Mouse (Mus musculus): ENCODE results near the gene Gm18596.
"Not testable (repeated sequence)": the region's sequence is repeated elsewhere in the genome, so short reads cannot be mapped to it uniquely, and the experiment has no call there.

Gene Gm18596

DNA sequence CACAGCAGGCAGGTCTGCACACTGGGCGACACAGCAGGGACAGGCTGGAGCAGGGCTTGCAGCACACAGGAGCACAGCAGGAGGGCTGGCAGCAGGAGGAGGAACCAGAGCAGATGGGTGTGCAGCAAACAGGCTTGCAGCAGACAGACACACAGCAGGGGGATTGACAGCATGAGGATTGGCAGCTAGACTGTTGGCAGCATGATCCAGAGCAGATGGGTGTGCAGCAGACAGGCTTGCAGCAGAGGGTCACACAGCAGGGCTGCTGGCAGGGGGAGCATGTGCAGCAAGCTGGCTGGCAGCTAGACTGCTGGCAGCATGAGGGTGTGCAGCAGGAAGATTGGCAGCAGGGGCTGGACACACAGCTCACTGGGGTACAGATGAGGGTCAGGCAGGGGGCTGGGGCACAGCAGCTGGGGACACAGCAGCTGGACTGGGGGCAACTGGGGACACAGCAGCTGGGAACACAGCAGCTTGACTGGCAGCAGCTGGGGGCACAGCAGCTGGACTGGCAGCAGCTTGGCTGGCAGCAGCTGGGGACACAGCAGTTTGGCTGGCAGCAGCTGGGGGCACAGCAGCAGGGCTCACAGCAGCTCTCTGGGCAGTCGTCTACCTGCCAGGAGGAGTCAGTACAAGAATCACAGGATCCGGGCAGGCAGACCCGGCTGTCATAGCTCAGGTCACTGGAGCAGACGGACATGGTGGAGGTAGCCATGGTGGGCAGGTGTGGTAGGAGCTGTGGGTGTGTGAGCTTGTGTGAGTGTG, at the start of gene Gm18596:
Gm18596 (minus strand) TSS at position 715 of the 765 bp plus-strand sequence.
- peak in 1 of 2 experiments; percentile 8 for DNase-seq

DNA sequence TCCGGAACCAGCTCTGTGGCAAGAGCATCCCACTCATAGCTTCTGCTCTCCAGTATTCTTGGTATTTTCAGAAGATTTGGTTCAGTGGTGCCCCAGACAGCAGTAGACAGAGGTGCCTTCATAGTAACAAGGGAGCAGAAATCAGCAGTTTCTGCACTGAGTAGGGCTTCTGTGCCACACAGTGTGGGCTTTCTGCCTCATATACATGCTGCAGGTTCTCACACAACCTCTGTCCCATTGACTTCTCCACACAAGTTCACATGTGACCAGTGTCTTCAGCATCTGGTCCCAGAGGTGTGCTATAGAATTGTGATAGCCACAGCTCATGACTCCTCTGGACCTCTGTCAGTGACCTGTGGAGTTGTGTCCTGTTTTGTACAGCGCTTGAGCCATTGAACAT, 46.2 kb upstream of the Gm18596 start:
- DNase-seq: no peak

DNA sequence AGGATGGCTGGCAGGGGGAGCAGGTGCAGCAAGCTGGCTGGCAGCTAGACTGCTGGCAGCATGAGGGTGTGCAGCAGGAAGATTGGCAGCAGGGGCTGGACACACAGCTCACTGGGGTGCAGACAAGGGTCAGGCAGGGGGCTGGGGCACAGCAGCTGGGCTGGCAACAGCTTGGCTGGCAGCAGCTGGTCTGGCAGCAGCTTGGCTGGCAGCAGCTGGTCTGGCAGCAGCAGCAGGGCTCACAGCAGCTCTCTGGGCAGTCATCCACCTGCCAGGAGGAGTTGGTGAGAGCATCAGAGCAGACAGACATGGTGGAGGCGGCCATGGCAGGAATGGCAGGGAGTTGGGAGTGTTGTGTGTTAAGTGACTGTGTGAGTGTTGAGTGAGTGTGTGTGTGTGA, 45.4 kb upstream of the Gm18596 start, which contains the start of gene Gm7137:
Gm7137 (minus strand) TSS at position 325 of the 400 bp plus-strand sequence.
- not testable (repeated sequence) for DNase-seq

DNA sequence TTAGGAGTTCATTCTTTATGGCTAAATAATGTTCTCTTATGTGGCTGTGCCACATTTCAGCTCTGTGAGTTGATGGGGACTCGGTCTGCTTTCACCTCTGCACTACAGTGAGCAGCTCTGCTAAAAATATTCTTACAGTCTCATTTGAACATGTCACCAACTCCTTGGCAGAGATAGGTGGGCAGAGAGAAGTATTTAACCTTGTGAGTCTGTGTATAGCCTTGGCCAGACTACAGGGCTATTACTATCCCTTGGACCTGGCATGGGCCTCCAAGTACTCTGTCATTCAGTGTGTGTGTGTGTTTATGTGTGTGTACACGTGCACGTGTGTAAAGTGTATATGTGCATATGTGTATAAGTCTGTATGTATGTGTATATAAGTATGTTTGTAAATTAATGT, 41.0 kb upstream of the Gm18596 start:
- DNase-seq: not testable (repeated sequence)

DNA sequence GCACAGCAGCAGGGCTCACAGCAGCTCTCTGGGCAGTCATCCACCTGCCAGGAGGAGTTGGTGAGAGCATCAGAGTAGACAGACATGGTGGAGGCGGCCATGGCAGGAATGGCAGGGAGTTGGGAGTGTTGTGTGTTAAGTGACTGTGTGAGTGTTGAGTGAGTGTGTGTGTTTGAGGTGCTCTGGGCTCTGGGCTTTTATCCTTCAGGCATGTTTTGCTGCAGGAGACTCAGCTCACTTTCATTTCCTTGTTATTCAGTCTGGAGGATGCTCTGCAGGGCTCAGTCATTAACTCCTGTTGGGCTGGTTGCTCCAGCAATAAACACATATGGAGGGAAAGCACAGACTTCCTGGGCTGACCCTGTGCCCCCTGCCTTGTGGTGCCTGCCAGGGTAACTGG, 40.0 kb upstream of the Gm18596 start, which contains the start of gene Gm3250:
Gm3250 (minus strand) TSS at position 101 of the 400 bp plus-strand sequence.
- not testable (repeated sequence) for DNase-seq

DNA sequence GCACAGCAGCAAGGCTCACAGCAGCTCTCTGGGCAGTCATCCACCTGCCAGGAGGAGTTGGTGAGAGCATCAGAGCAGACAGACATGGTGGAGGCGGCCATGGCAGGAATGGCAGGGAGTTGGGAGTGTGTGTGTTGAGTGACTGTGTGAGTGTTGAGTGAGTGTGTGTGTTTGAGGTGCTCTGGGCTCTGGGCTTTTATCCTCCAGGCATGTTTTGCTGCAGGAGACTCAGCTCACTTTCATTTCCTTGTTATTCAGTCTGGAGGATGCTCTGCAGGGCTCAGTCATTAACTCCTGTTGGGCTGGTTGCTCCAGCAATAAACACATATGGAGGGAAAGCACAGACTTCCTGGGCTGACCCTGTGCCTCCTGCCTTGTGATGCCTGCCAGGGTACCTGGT, 34.4 kb upstream of the Gm18596 start, which contains the start of gene Gm7138:
Gm7138 (minus strand) TSS at position 101 of the 400 bp plus-strand sequence.
- DNase-seq: not testable (repeated sequence)

DNA sequence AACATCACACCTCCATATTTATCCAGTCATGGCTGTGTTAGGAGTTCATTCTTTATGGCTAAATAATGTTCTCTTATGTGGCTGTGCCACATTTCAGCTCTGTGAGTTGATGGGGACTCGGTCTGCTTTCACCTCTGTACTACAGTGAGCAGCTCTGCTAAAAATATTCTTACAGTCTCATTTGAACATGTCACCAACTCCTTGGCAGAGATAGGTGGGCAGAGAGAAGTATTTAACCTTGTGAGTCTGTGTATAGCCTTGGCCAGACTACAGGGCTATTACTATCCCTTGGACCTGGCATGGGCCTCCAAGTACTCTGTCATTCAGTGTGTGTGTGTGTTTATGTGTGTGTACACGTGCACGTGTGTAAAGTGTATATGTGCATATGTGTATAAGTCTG, 29.7 kb upstream of the Gm18596 start:
- not testable (repeated sequence) for DNase-seq

DNA sequence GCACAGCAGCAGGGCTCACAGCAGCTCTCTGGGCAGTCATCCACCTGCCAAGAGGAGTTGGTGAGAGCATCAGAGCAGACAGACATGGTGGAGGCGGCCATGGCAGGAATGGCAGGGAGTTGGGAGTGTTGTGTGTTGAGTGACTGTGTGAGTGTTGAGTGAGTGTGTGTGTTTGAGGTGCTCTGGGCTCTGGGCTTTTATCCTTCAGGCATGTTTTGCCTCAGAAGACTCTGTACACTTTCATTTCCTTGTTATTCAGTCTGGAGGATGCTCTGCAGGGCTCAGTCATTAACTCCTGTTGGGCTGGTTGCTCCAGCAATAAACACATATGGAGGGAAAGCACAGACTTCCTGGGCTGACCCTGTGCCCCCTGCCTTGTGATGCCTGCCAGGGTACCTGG, 28.8 kb upstream of the Gm18596 start, which contains the start of gene Gm3238:
Gm3238 (minus strand) TSS at position 101 of the 400 bp plus-strand sequence.
- not testable (repeated sequence) for DNase-seq

DNA sequence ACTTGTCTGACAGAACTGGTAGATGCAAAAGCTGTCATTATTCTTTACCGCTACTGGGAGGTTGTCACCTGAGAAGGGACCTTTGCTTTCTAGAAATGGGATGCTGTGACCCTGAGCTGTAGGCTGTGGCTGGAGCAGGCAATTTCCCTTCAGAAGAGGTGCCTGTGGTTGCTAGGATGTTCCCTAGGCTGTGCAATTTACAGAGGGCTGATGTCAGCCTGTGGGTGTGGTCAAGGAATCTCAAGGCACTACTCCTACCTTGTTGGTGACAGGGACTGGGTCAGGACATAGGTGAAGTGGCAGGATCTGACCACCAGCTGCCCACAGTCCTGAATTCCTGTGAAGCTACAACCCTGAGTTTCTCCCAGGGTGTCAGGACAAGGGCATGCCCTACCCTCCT, 27.3 kb upstream of the Gm18596 start:
- no peak for DNase-seq

DNA sequence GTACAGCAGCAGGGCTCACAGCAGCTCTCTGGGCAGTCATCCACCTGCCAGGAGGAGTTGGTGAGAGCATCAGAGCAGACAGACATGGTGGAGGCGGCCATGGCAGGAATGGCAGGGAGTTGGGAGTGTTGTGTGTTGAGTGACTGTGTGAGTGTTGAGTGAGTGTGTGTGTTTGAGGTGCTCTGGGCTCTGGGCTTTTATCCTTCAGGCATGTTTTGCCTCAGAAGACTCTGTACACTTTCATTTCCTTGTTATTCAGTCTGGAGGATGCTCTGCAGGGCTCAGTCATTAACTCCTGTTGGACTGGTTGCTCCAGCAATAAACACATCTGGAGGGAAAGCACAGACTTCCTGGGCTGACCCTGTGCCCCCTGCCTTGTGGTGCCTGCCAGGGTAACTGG, 17.1 kb upstream of the Gm18596 start, which contains the start of gene Gm3233:
Gm3233 (minus strand) TSS at position 101 of the 400 bp plus-strand sequence.
- DNase-seq: not testable (repeated sequence)

DNA sequence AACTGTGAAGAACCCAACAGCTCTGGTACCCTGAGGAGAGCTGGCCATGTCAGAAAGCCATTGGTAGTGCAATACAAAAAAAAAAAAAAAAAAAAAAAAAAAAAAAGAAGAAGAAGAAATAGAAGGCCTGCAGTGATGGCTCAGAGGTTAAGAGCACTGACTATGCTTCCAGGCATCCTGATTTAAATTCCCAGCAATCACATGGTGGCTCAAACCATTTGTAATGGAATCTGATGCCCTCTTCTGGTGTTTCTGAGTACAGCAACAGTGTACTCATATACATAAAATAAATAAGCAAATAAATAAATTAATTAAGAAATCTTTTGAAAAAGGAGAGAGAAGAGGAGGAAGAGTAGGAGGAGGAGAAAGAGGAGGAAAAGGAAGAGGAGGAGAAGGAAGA, 11.0 kb upstream of the Gm18596 start:
- no peak for DNase-seq

DNA sequence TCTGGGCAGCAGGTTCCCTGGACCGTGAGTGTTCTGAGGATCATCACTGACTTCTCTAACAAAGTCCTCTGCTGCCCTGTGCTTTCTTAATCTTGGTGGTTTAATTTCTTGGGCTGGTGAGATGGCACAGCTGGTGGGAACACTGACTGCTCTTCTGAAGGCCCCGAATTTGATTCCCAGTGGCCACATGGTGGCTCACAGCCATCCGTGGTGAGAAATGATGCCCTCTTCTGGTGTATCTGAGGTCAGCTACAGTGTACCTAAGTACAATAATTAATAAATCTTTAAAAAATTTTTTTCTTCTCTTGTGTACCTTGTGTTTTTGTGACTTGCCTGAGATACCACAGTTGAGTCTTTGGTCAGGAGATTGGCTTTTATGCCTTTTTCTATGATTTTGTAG, 9.9 kb upstream of the Gm18596 start:
- not testable (repeated sequence) for DNase-seq

DNA sequence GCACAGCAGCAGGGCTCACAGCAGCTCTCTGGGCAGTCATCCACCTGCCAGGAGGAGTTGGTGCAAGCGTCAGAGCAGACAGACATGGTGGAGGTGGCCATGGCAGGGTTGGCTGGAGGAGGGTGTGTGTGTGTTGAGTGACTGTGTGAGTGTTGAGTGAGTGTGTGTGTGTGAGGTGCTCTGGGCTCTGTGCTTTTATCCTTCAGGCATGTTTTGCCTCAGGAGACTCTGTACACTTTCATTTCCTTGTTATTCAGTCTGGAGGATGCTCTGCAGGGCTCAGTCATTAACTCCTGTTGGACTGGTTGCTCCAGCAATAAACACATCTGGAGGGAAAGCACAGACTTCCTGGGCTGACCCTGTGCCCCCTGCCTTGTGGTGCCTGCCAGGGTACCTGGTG, 8.8 kb upstream of the Gm18596 start, which contains the start of gene Gm9736:
Gm9736 (minus strand) TSS at position 101 of the 400 bp plus-strand sequence.
- not testable (repeated sequence) for DNase-seq

DNA sequence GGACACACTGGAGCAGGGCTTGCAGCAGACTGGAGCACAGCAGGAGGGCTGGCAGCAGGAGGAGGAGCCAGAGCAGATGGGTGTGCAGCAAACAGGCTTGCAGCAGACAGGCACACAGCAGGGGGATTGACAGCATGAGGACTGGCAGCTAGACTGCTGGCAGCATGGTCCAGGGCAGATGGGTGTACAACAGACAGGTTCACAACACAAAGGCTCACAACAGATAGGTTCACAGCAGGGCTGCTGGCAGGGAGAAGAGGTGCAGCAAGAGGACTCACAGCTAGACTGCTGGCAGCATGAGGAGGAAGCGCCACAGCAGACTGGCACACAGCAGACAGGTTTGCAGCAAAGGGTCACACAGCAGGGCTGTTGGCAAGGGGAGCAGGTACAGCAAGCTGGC, 8.2 kb upstream of the Gm18596 start:
- DNase-seq: peak; percentile 8 to 12

DNA sequence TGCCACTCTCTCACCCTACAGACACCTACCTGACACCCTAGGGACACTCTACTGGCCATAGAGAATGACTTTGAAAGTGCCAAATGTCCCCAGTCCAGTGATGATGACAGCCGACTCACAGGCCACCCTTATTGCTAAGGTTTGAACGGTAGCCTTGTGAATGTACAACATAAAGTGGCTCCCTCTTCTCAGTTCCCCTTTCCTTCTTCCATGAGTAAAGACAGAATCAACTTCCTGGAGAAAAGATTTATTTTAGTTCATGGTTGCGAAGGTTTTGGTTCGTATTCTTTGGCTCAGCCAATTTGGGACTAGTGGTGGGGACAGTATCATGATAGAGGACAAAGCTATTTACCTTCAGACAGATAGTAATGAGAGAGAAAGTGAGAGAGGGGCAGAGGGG, 3.5 kb downstream of the Gm18596 start:
- no peak for DNase-seq

DNA sequence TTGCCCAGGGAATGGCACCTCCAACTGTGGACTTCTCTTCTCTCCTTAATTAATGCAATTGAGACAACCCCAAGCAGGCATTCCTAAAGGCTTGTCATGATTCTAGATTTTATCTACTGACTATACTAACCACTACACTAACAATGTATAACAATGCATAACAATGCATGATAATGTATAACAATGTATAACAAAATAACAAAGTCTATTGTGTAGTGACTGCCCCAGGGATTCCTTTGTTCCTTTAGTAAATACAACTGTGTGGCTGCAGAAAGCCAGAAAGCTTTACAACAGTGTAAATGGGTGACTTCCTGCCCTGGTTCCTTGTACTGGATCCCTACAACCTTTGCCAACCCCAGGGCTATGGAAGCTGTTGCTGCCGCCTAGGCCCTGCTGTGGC, 6.5 kb downstream of the Gm18596 start:
- no peak for DNase-seq

DNA sequence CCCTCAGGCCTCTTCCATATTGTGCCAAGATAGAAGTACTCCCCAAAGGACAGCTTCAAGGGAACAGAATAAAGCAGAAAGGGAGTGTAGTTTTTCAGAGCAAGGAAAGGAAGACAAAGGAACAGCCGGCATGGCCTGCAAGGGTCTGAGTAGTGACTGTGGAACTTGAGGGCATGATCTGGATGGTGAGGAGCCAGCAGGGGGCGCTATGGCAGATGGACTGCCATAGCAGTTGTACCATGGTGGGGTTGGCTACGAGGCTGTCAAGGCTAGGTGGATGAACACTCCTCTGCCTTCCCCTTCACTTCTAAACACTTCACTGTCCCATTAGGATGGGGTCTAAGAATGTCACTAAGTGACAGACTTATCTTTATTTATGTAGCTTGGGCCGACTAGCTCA, 13.2 kb downstream of the Gm18596 start:
- no peak for DNase-seq

DNA sequence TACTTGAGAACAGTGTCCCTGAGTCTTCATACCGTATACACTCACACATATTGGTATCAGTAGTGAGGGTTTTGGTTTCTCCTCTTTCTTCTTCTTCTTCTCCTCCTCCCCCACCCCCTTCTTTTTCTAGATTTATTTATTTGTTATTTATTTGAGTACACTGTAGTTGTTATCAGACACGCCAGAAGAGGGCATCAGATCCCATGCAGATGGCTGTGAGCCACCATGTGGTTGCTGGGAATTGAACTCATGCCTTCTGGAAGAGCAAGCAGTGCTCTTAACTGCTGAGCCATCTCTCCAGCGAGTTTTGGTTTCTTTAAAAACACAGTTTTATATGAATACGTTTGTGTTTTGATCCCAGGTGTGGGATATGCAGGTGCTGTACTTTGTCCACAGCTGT, 14.2 kb downstream of the Gm18596 start:
- DNase-seq: no peak

DNA sequence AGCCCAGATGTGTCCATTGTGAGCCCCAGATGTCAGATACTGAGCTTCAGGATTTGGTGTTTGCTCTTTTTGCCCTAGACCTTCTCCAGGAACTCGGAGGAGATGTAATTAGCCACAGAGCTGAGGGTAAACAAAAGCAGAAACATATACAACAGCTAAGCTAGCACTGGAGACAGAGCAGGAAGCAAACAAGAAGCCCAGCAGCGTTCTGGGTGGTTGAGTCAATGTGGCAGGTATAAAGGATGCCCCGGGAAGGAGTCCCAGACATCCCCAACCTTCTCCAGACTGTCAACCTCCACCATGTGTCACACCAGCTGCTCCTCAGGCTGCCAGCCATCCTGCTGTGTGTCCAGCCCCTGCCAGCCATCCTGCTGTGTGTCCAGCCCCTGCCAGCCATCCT, 16.3 kb downstream of the Gm18596 start, which contains the start of gene Gm10100:
Gm10100 (plus strand) TSS at position 301 of the 400 bp plus-strand sequence.
- DNase-seq: peak; percentile 4 to 15

DNA sequence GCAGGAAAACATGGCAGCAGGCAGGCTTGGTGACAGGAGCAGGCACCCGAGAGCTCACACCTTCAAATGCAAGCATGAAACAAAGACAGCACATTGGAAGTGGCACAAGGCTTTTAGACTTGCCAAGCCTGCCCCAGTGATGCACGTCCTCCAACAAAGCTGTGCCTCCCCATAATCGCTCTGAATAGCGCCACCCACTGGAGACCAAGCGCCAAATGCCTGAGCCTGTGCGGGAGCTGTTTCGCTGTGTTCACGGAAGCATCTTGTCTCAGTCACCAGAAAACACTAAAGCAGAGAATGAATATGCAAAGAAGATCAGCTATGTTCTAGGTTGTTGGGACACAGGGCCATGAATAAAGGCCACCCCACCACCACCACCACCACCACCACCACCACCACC, 17.6 kb downstream of the Gm18596 start:
- DNase-seq: no peak

DNA sequence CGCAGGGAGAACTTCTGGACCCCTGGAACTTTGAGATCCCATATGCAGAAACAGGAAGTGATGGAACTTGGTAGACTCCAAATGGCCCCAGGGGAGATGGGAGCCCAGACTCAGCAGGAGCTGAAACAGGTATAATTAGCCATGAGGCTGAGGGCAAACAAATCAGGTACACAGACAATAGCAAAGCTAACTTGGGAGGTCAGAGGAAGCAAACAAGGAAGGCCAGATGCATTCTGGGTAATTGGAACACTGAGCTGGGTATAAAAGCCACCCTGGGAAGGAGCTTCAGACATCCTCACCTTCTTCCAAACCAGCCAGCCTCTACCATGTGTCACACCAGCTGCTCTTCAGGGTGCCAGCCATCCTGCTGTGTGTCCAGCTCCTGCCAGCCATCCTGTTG, 22.1 kb downstream of the Gm18596 start, which contains the start of gene Krtap12-1:
Krtap12-1 (plus strand) TSS at position 301 of the 400 bp plus-strand sequence.
- not testable (repeated sequence) for DNase-seq

DNA sequence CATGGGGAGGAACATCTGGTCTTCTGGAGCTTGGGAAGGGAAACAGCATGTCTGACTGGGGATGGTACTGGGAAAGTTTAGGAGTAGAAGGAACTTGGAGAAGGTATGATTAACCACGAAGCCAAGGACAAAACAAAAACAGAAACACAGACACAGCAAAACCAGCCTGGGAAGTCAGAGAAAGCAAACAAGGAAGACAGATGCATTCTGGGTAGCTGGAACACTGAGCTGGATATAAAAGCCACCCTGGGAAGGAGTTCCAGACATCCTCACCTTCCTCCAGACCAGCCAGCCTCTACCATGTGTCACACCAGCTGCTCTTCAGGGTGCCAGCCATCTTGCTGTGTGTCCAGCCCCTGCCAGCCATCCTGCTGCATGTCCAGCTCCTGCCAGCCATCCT, 26.9 kb downstream of the Gm18596 start, which contains the start of gene Gm10142:
Gm10142 (plus strand) TSS at position 301 of the 400 bp plus-strand sequence.
- no peak for DNase-seq

DNA sequence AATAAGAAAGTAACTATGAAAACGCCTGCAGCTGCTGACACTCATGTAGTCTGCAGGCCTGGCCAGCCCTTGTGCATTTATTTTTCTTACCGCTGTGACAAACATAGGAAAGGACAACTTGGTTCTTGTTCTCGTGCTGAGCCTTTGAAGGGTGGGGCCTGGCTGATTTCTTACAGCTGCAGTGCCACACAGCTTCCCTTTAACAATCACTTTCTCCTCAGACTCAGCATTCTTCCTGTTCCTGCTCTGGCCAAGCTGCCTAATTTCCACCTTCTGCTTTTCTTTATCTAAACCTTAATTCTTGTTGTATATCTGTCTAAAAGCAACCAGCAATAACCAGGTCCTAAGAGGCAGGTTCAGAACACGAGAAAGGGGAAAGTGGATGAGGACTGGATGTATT, 28.7 kb downstream of the Gm18596 start:
- DNase-seq: no peak

DNA sequence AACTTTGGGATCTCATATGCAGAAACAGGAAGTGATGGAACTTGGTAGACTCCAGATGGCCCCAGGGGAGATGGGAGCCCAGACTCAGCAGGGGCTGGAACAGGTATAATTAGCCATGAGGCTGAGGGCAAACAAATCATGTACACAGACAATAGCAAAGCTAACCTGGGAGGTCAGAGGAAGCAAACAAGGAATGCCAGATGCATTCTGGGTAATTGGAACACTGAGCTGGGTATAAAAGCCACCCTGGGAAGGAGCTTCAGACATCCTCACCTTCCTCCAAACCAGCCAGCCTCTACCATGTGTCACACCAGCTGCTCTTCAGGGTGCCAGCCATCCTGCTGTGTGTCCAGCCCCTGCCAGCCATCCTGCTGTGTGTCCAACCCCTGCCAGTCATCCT, 31.3 kb downstream of the Gm18596 start, which contains the start of gene Gm10024:
Gm10024 (plus strand) TSS at position 301 of the 400 bp plus-strand sequence.
- DNase-seq: not testable (repeated sequence)

All from cerebellum, postnatal 36 days (tissue).